Mouse (Mus musculus) gastrocnemius, adult 18-20 months (tissue): Measurements from ENCODE around the gene C1qtnf4. TPM values are rescaled to one million over a fixed set of nuclear protein-coding genes. Genes with fewer than 3 reads are reported as not detected.

ENCODE experiments used
- DNase-seq: peaks from one replicate; pipeline ENCODE4 v3.0.0; 2021; ENCODE audit warnings: low spot score
- long read RNA-seq, 2 experiments: library from polyadenylated mRNA; stranded (forward); transcript quantifications; one replicate each; pipeline ENCODE4 v2.0.0; 2021
- total RNA-seq, 2 experiments: library from RNA; stranded (reverse); gene quantifications; 2 replicates each; pipeline ENCODE4 v1.2.3; 2021

Gene C1qtnf4
- 1 to 10 TPM; 6.5 to 9.7 TPM for total RNA-seq
- long read RNA-seq, experiment 1, partial matches to known transcripts, result 31 of 33 reads
- long read RNA-seq, experiment 1, other reads (novel, unspliced or antisense), result 0 of 33 reads
- long read RNA-seq, experiment 2, partial matches to known transcripts, result 0 of 29 reads
- long read RNA-seq, experiment 2, other reads (novel, unspliced or antisense), result 29 of 29 reads

DNA sequence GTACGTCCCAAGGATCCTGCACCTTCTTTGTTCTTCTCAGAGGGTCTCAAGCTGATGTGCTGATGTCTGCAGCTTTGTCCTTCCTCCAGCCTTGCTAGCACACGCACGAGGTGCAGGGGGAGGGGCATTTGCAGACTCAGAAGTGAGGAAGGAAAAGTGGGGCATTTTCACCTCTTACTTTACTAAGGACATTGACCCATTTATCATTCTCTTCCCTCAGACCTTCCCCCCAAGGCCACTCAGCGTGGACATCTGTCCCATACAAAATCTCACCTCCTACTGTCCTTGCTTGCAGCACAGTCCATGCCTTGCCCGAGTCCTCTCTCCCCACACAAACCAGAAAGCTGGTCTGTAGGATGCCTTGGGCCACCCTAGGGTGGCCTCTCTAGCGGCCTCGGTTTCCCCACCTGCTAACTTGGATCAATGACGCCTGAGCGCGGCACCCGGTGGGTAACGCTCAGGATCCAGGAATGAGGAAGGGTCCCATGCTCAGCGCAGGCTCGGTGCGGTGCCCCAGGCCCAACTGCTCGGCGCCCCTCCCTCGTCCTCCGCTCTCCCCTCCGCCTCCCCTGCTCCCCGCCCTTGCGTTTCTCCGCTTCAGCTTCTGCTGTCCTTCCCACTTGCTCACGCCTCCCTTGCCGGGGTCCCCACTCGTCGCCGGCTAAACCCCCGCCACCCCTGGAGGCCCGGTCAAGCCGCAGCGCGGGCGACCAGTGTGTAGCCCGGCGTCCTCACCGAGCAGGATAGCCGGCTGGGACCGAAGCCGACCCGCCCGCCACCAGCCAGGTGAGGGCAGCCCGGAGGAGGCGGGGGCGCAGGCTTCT lies at the start of gene C1qtnf4:
TSS of gene C1qtnf4 (plus strand) at position 643 of the 824 bp plus-strand sequence.
- no peak for DNase-seq

DNA sequence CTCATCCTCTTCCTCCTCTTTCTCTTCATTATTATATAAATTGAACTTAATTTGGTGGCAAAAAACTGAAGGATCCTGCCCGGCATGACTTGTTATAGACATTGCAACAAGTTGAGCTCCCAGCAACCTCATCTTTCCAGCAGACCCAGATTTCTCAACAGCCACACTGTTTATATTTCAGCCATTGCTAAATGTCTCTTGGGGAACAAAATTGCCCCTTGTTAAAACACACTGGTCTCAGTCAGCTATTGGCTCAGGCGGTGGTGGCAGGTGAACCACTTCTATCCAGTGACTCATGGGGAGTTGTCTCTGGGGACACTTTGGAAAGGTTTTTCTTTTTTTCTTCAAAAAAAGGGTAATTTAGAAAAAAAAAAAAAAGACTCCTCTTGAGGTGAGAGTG lies 47.0 kb upstream of the C1qtnf4 start:
- DNase-seq, result no peak

DNA sequence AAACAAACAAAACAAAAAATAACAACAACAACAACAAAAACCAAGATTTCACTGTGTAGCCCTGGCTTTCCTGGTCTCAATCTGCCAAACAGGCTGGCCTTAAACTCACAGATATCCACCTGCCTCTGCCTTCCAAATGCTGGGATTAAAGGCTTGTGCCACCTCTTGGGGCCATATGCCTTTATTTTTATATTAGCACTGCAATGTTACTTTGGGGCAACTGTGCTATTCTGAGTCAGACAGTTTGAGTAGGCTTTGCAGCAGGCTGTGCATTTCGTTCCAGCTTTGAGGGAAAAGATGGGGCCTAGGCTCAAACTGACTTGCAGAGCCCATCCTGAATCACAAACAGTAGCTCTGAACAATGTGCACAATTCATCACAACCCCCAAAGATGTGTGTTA lies 42.0 kb upstream of the C1qtnf4 start:
- no peak for DNase-seq

DNA sequence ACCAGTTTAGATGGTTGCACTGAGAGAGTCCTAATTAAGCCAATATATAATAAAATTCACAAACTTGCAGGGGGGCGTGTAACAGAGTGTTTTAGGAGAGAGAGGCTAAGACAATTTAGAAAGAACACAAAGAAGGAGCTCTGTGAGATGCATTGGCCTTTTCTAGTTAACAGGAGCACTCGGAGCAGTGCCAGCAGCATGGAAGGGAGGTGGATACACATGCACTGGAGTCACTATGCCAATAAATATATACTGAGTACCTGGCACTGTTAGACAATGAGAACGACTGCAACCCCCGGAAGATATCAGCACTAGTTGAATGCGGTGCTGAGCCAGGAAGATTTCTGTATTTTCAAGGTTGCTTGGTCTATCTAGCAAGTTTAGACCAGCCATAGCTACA lies 41.4 kb upstream of the C1qtnf4 start:
- DNase-seq, result no peak

DNA sequence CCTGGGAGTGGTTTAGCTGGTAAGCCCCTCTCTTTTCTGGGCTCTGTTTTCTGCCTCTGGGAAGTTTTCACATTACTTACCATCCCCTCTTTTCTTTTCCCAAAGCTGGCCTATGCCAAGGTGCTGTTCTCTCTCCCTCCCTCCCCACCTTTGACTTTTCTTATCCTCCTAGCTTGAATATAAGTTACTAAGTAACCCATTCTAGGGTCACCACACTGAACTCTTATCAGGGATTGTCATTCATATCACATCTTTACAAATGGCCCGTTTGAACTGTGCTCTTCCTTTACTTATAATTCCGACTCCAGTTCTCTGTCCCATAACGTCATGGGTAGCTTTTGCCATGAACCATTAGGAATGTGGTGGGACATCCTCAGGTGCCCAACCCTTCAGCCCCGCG lies 40.4 kb upstream of the C1qtnf4 start:
- no peak for DNase-seq

DNA sequence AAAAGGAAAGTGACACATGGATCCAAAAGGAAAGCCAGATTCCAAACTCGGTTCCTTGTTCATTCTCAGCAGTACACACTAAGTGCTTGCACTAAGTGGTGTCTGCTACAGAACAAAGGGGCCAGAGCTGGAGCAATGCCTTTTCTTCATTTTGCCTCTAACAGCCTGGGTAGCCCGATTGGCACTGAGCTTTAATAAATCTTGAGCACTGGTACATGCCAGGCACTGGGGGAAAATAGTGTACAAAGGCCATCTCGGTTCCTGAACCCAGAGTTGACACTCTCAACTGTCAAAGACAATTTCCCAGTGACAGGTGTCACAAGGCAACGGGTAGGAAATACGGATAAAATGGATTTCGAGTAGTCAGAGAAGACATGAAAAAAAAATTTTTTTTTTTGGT lies 39.5 kb upstream of the C1qtnf4 start:
- peak; percentile 17 for DNase-seq

GRCm38 (mm10) chr2:90846597-90846954 lies 39.1 kb upstream of the C1qtnf4 start:
- no peak for DNase-seq

- DNase-seq, result peak; percentile 98
Observed at GRCm38 (mm10) chr2:90846955-90847680, 38.5 kb upstream of the C1qtnf4 start, which contains the start of gene Mtch2. Gene Mtch2 (plus strand): TSS chr2:90847155.

DNA sequence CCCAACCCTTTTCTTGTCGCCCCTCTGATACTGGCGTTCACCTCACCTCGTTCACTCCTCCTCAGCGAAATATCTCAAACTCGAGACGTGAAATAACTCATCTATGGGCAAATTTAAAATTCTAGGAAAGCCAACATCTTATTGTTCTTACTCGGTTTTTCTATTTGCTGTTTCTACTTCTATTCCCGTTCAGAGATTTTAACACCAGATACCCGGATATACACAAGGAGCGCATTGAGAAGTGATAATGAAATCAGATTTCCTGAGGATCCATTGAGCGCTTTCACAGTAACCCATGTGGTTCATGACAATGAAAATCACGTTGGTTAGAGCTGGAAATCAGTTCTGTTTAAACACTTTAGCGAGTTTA lies 38.0 kb upstream of the C1qtnf4 start:
- no peak for DNase-seq

DNA sequence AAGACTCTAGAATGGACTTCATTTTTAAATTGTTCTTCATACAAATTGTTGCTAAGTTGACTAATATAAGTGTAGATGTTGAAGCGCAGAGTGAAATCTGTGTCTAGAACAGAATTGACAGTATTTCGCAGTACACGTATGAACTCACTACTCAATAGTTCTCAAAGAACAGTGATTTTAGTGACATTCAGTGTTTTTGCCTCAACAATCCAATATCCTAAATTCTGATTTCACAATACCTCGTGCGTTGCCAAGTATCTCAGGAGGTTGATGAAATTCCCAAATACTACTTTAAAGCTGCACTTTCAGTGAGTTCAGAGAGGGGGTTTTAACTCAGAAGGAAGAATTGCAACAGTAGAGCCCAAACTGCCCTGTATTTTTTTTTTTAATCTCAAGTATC lies 37.3 kb upstream of the C1qtnf4 start:
- peak; percentile 24 for DNase-seq

DNA sequence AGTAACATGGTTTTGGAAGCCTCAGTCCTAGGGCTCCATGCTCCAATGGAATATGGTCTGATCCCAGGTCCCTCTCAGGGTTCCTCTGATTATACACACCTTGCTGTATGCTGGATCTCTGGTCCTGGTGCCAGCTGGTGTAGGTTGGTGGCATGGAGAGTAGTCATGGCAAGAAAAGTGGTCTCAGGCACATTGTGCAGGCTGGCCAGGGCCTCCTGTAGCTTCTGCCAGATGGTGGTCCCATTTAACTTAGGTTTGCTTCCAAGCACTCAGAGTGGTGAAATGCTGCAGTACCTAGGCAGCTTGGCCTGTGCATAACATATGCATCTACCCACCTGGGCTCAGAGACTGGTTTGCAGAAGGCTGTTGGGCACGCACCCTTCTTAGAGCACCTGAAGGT lies 35.3 kb upstream of the C1qtnf4 start:
- DNase-seq, result no peak

DNA sequence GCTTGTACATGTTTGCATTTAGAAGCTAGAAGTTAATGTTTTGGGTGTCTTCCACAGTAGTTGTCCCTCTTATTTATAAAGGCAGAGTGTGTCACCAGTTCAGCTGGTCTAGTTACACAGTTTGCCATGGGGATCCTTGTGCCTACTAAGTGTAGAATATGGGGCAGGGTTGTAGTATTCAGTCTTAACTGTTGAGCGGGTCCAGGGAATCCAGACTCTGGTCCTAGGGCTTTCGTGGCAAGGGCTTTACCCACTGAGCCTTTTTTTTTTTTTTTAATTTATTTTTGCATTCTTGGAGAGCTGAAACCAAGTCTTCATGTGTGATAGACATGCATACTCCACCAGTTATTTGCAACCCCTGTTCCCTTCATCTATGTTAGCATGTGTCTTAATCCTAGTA lies 24.2 kb upstream of the C1qtnf4 start:
- no peak for DNase-seq

DNA sequence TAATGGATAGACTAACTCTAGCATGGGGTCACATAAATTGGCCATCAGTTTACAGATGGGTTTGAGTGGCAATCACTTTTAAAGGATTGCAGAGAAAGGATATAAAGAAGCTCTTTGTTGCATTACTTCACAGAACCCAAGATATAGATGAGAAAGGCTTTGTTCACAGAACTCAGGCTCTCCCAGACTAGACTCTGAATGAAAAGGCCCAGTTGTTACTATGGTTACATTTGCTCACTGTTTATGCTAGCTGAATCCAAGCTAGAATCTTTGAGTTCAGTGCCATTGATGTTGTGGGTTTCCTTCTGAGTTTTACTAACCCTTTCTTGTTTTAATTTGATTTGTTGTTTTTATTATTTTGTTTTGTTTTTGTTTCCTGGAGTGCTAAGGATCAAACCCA lies 21.5 kb upstream of the C1qtnf4 start:
- no peak for DNase-seq

- peak; percentile 89 for DNase-seq
Observed at GRCm38 (mm10) chr2:90866524-90866923, 19.1 kb upstream of the C1qtnf4 start.

GRCm38 (mm10) chr2:90870136-90870601 lies 15.5 kb upstream of the C1qtnf4 start:
- no peak for DNase-seq

GRCm38 (mm10) chr2:90871180-90871961 lies 14.3 kb upstream of the C1qtnf4 start:
- DNase-seq, result peak; percentile 80

DNA sequence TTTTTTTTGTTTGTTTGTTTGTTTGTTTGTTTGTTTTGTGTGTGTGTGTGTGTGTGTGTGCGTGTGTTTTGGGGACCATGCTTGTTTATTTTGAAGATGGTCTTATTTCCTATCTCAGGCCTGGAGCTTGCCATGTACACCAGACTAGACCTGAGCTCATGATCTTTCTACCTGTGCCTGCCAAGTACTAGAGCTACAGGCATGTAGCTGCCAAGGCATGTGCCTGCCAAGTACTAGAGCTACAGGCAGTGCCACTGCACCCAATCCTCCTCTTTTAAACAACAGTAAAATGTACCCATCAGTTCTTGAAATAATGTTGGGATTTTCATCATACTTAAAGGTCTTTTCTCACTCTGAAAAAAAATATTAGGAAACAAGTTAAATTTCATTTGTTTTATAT lies 11.6 kb upstream of the C1qtnf4 start:
- no peak for DNase-seq

- no peak for DNase-seq
Observed at GRCm38 (mm10) chr2:90875239-90875638, 10.4 kb upstream of the C1qtnf4 start.

GRCm38 (mm10) chr2:90877584-90878259 lies 7.9 kb upstream of the C1qtnf4 start:
- no peak for DNase-seq

GRCm38 (mm10) chr2:90879419-90879818 lies 6.2 kb upstream of the C1qtnf4 start:
- no peak for DNase-seq

GRCm38 (mm10) chr2:90880144-90880785 lies 5.4 kb upstream of the C1qtnf4 start:
- DNase-seq, result no peak
